Mouse (Mus musculus) stomach, embryonic 16.5 days (tissue): ENCODE measurements around the gene Mfsd13b. TPM values are rescaled to one million over a fixed set of nuclear protein-coding genes. Genes with fewer than 3 reads are reported as not detected.

ENCODE experiments used
- ATAC-seq: fragments of 200-750 bp; cut with Nextera tagmentation; 2 replicates; pipeline ENCODE4 v1.8.0; 2017; ENCODE audit warnings: moderate number of reproducible peaks, moderate TSS enrichment; ENCODE audit not compliant: insufficient read depth, low FRiP score
- H3K27ac ChIP-seq: fragments of 300-500 bp; sonication (generic); 2 replicates; pipeline ENCODE4 v1.5.1; 2014; ENCODE audit warnings: low read length
- H3K27me3 ChIP-seq: fragments of 300-500 bp; sonication (generic); 2 replicates; pipeline ENCODE4 v1.6.1; 2014; ENCODE audit warnings: low read length, control low read depth, mixed read lengths; ENCODE audit not compliant: control insufficient read depth, insufficient read depth
- H3K36me3 ChIP-seq: fragments of 300-500 bp; sonication (generic); 2 replicates; pipeline ENCODE4 v1.6.1; 2014; ENCODE audit warnings: low read length; ENCODE audit not compliant: control insufficient read depth, insufficient read depth
- H3K4me1 ChIP-seq: fragments of 300-500 bp; sonication (generic); 2 replicates; pipeline ENCODE4 v1.6.1; 2014; ENCODE audit warnings: low read length, control low read depth, mixed read lengths; ENCODE audit not compliant: control insufficient read depth, insufficient read depth
- H3K4me2 ChIP-seq: fragments of 300-500 bp; sonication (generic); 2 replicates; pipeline ENCODE4 v1.6.1; 2014; ENCODE audit warnings: low read depth, low read length, mixed read lengths
- H3K4me3 ChIP-seq: fragments of 300-500 bp; sonication (generic); replicated peaks from 2 replicates; pipeline ENCODE4 v1.5.1; 2014; ENCODE audit warnings: mild to moderate bottlenecking, low read length
- H3K9ac ChIP-seq: fragments of 300-500 bp; sonication (generic); 2 replicates; pipeline ENCODE4 v1.6.1; 2014; ENCODE audit warnings: low read length
- H3K9me3 ChIP-seq: fragments of 300-500 bp; sonication (generic); replicated peaks from 2 replicates; pipeline ENCODE4 v1.6.1; 2016; ENCODE audit warnings: low read length, control low read depth; ENCODE audit not compliant: control insufficient read depth
- WGBS: fragments of 180-500 bp; shearing (Covaris S2); extraction: QIAGEN DNeasy Blood & Tissue Kit; methylation state at CpG from one replicate; pipeline ENCODE4 v1.1.7; 2014; 5-methylcytosine and 5-hydroxymethylcytosine counted together
- polyA plus RNA-seq: library from polyadenylated mRNA; unstranded; fragments of >200 nt; fragmentation: Nextera tagmentation; extraction: Ambion mirVana; gene quantifications from 2 replicates; pipeline ENCODE4 v1.2.1, GENCODE M21; 2015

Mfsd13b gene
- polyA plus RNA-seq, 1 experiment from 2014 or later = 0.34 TPM

- ATAC-seq = no peak
- Histone ChIP-seq H3K27me3 (no peaks in the 10 kb centered on the region), H3K4me2 (no peak overlapping the region), H3K4me3 (no peak overlapping the region), H3K9me3 (no peaks in the 10 kb centered on the region), H3K36me3 (no peaks in the 10 kb centered on the region), H3K4me1 (no peaks in the 10 kb centered on the region), H3K9ac (no peak overlapping the region), H3K27ac (no peak overlapping the region)
- 79% methylated on average over 3 of the region's 3 CpGs for WGBS
Observed at GRCm38 (mm10) chr7:121001879-121002278, 19.6 kb downstream of the Mfsd13b start.

- H3K36me3 ChIP-seq = no peaks in the 10 kb centered on the region
- ATAC-seq = 0 out of 2 replicates have a peak, but pooled peaks have one; percentile 10
- 67% methylated on average over 5 of the region's 5 CpGs for WGBS
- H3K4me3 ChIP-seq = no peak overlapping the region
- no peaks in the 10 kb centered on the region for H3K9me3 ChIP-seq
- H3K27me3 ChIP-seq = no peaks in the 10 kb centered on the region
- H3K27ac ChIP-seq = no peak overlapping the region
- H3K4me1 ChIP-seq = no peaks in the 10 kb centered on the region
- no peak overlapping the region for H3K4me2 ChIP-seq
- no peak overlapping the region for H3K9ac ChIP-seq
Observed at GRCm38 (mm10) chr7:121002407-121002928, 20.2 kb downstream of the Mfsd13b start.

GRCm38 (mm10) chr7:121003793-121004418 is 21.6 kb downstream of the Mfsd13b start:
- Histone ChIP-seq H3K36me3 (no peaks in the 10 kb centered on the region), H3K27ac (no peak overlapping the region), H3K9ac (no peak overlapping the region), H3K4me2 (no peak overlapping the region), H3K27me3 (no peaks in the 10 kb centered on the region), H3K4me3 (no peak overlapping the region), H3K9me3 (no peaks in the 10 kb centered on the region), H3K4me1 (no peaks in the 10 kb centered on the region)
- no peak for ATAC-seq
- WGBS = 67% methylated on average over 4 of the region's 4 CpGs

GRCm38 (mm10) chr7:121011794-121012689 is 29.7 kb downstream of the Mfsd13b start:
- no peaks in the 10 kb centered on the region for H3K4me1 ChIP-seq
- no peaks in the 10 kb centered on the region for H3K9me3 ChIP-seq
- H3K36me3 ChIP-seq = no peaks in the 10 kb centered on the region
- H3K4me2 ChIP-seq = no peak overlapping the region
- 61% methylated on average over 10 of the region's 10 CpGs for WGBS
- no peak overlapping the region for H3K27ac ChIP-seq
- no peak overlapping the region for H3K4me3 ChIP-seq
- H3K9ac ChIP-seq = no peak overlapping the region
- ATAC-seq = no peak
- no peaks in the 10 kb centered on the region for H3K27me3 ChIP-seq

GRCm38 (mm10) chr7:121014486-121014885 is 32.2 kb downstream of the Mfsd13b start:
- Histone ChIP-seq H3K4me2 (no peak overlapping the region), H3K36me3 (no peaks in the 10 kb centered on the region), H3K27me3 (no peaks in the 10 kb centered on the region), H3K4me1 (no peaks in the 10 kb centered on the region), H3K27ac (no peak overlapping the region), H3K9me3 (no peaks in the 10 kb centered on the region), H3K4me3 (no peak overlapping the region), H3K9ac (no peak overlapping the region)
- WGBS = 74% methylated on average over 10 of the region's 10 CpGs
- ATAC-seq = no peak

GRCm38 (mm10) chr7:121018778-121019177 is 36.5 kb downstream of the Mfsd13b start:
- Histone ChIP-seq H3K9ac (no peak overlapping the region), H3K4me3 (no peak overlapping the region), H3K4me2 (no peak overlapping the region), H3K27me3 (no peaks in the 10 kb centered on the region), H3K4me1 (no peaks in the 10 kb centered on the region), H3K27ac (no peak overlapping the region), H3K9me3 (no peaks in the 10 kb centered on the region), H3K36me3 (no peaks in the 10 kb centered on the region)
- WGBS = 81% methylated on average over 3 of the region's 3 CpGs
- no peak for ATAC-seq

- Histone ChIP-seq H3K27me3 (no peaks in the 10 kb centered on the region), H3K9ac (no peak overlapping the region), H3K4me3 (no peak overlapping the region), H3K36me3 (no peaks in the 10 kb centered on the region), H3K4me2 (no peak overlapping the region), H3K4me1 (no peaks in the 10 kb centered on the region), H3K9me3 (no peaks in the 10 kb centered on the region), H3K27ac (no peak overlapping the region)
- WGBS = 27% methylated on average over 8 of the region's 8 CpGs
- no peak for ATAC-seq
Observed at GRCm38 (mm10) chr7:121020277-121020676, 38.0 kb downstream of the Mfsd13b start.

- ATAC-seq = no peak
- H3K27me3 ChIP-seq = no peaks in the 10 kb centered on the region
- H3K27ac ChIP-seq = no peak overlapping the region
- H3K4me2 ChIP-seq = no peak overlapping the region
- no peak overlapping the region for H3K9ac ChIP-seq
- no peaks in the 10 kb centered on the region for H3K36me3 ChIP-seq
- H3K4me1 ChIP-seq = no peaks in the 10 kb centered on the region
- no peaks in the 10 kb centered on the region for H3K9me3 ChIP-seq
- no peak overlapping the region for H3K4me3 ChIP-seq
- WGBS = 74% methylated on average over 6 of the region's 6 CpGs
Observed at GRCm38 (mm10) chr7:121025221-121026008, 43.1 kb downstream of the Mfsd13b start.
